Mouse (Mus musculus) heart, embryonic 14.5 days (tissue): ENCODE measurements around the gene Kifc5b. TPM values are rescaled to one million over a fixed set of nuclear protein-coding genes. Genes with fewer than 3 reads are reported as not detected.

Experiments
- ATAC-seq: fragments of 200-750 bp; cut with Nextera tagmentation; 2 replicates; pipeline ENCODE4 v1.8.0; 2017; ENCODE audit warnings: low read depth, moderate TSS enrichment; ENCODE audit not compliant: insufficient number of reproducible peaks, insufficient read depth, low FRiP score
- H3K27ac ChIP-seq, 2 experiments: fragments of 200-500 bp in 1 of 2; fragments of 300-500 bp in 1 of 2; sonication (generic) in 1 of 2; replicated peaks in 1 of 2; 2 replicates each; pipeline ENCODE4 v1.5.1; 2012 to 2014; ENCODE audit warnings: low read depth in 2 of 2, low read length in 2 of 2, control low read depth in 1 of 2, mild to moderate bottlenecking in 1 of 2, mixed read lengths in 1 of 2; ENCODE audit not compliant: control insufficient read depth in 1 of 2, insufficient read depth in 1 of 2
- H3K27me3 ChIP-seq: fragments of 300-500 bp; sonication (generic); 2 replicates; pipeline ENCODE4 v1.6.1; 2014; ENCODE audit warnings: mild to moderate bottlenecking, low read length, control low read depth; ENCODE audit not compliant: control insufficient read depth, insufficient read depth
- H3K36me3 ChIP-seq: fragments of 300-500 bp; sonication (generic); 2 replicates; pipeline ENCODE4 v1.6.1; 2014; ENCODE audit warnings: mild to moderate bottlenecking, control low read depth, low read length, mixed read lengths; ENCODE audit not compliant: control insufficient read depth, insufficient read depth
- H3K4me1 ChIP-seq, 2 experiments: fragments of 200-500 bp in 1 of 2; fragments of 300-500 bp in 1 of 2; sonication (generic) in 1 of 2; 2 replicates each; pipeline ENCODE4 v1.6.1; 2012 to 2014; ENCODE audit warnings: low read length in 2 of 2, control low read depth in 1 of 2, mixed read lengths in 1 of 2; ENCODE audit not compliant: control insufficient read depth in 2 of 2, insufficient read depth in 2 of 2
- H3K4me2 ChIP-seq: fragments of 300-500 bp; sonication (generic); 2 replicates; pipeline ENCODE4 v1.6.1; 2014; ENCODE audit warnings: mild to moderate bottlenecking, low read length
- H3K4me3 ChIP-seq, 2 experiments: fragments of 200-500 bp in 1 of 2; fragments of 300-500 bp in 1 of 2; sonication (generic) in 1 of 2; 2 replicates each; pipeline ENCODE4 v1.5.1; 2012 to 2014; ENCODE audit warnings: low read length in 2 of 2, mild to moderate bottlenecking in 2 of 2, control low read depth in 1 of 2, low read depth in 1 of 2, moderate library complexity in 1 of 2; ENCODE audit not compliant: control insufficient read depth in 1 of 2, insufficient read depth in 1 of 2
- H3K9ac ChIP-seq: fragments of 300-500 bp; sonication (generic); 2 replicates; pipeline ENCODE4 v1.6.1; 2014; ENCODE audit warnings: mild to moderate bottlenecking, low read length
- H3K9me3 ChIP-seq: fragments of 300-500 bp; sonication (generic); 2 replicates; pipeline ENCODE4 v1.6.1; 2016; ENCODE audit warnings: low read length, control low read depth; ENCODE audit not compliant: control insufficient read depth
- WGBS: fragments of 180-500 bp; shearing (Covaris S2); extraction: QIAGEN DNeasy Blood & Tissue Kit; methylation state at CpG from one replicate; pipeline ENCODE4 v1.1.7; 2014; 5-methylcytosine and 5-hydroxymethylcytosine counted together
- microRNA-seq: library from miRNA; unstranded; fragments of <30 nt; microRNA quantifications from one replicate; pipeline ENCODE4, GENCODE M21; 2016
- polyA plus RNA-seq: library from polyadenylated mRNA; unstranded; fragments of >200 nt; fragmentation: Nextera tagmentation; extraction: Ambion mirVana; gene quantifications from 2 replicates; pipeline ENCODE4 v1.2.1, GENCODE M21; 2014

Kifc5b gene
- polyA plus RNA-seq, 1 experiment from 2014 or later = 4.2 TPM

GRCm38 (mm10) chr17:26981050-26981449, 64.2 kb downstream of the Kifc5b start:
- H3K9me3 ChIP-seq = no peaks in the 10 kb centered on the region
- H3K4me2 ChIP-seq = no peak overlapping the region
- peaks cover 31% of the 10 kb centered on the region for H3K36me3 ChIP-seq
- no peak overlapping the region for H3K27ac ChIP-seq
- no peaks in the 10 kb centered on the region for H3K27me3 ChIP-seq
- 38% methylated on average over 2 of the region's 2 CpGs for WGBS
- no peak overlapping the region for H3K4me3 ChIP-seq
- no peak for ATAC-seq
- H3K4me1 ChIP-seq = 0 out of 4 replicates have a peak, but pooled peaks cover 0 to 3% of the 10 kb centered on the region in 2 experiments
- H3K9ac ChIP-seq = no peak overlapping the region

Small RNAs within 50 kb of the gene (microRNA-seq; reads per million reads assigned to microRNA genes)
- gene Gm27775 = not detected
- gene Mir3083 = not detected
- not detected for gene Mir6968

Other genes starting within 250 kb of the Kifc5b start
- gene Crebrf, start 201.4 kb upstream of the Kifc5b start, polyA plus RNA-seq = 6.8 and 8.3 TPM in 2 replicates
- 52.9 and 54.9 TPM in 2 replicates for gene Bnip1, start 136.0 kb upstream of the Kifc5b start, polyA plus RNA-seq
- gene Nkx2-5, start 72.1 kb upstream of the Kifc5b start, polyA plus RNA-seq = 172 and 177 TPM in 2 replicates
- gene Phf1, start 16.0 kb downstream of the Kifc5b start, polyA plus RNA-seq = 5.2 and 8.0 TPM in 2 replicates
- gene Cuta, start 22.5 kb downstream of the Kifc5b start, polyA plus RNA-seq = 156 and 173 TPM in 2 replicates
- 1.5 TPM in 2 replicates for gene Syngap1, start 24.2 kb downstream of the Kifc5b start, polyA plus RNA-seq
- gene Zbtb9, start 56.1 kb downstream of the Kifc5b start, polyA plus RNA-seq = 6.8 TPM in 2 replicates
- gene Bak1, start 111.9 kb downstream of the Kifc5b start, polyA plus RNA-seq = 8.2 and 10.5 TPM in 2 replicates
- gene Itpr3, start 140.2 kb downstream of the Kifc5b start, polyA plus RNA-seq = 1.7 TPM in 2 replicates
- 307 and 339 TPM in 2 replicates for gene Uqcc2, start 216.8 kb downstream of the Kifc5b start, polyA plus RNA-seq